Mouse (Mus musculus) embryonic facial prominence, embryonic 14.5 days (tissue): ENCODE measurements at regions not wholly inside any gene's neighbourhood (a gene's known extent, or its start where the extent isn't known, plus 50 kb on each side); places are given as distances from the start of the nearest gene placed in this dataset.
A peak's percentile ranks its signal among the peaks of the same experiment; 100 is the strongest.

Experiments
- ATAC-seq: fragments of 200-750 bp; cut with Nextera tagmentation; 2 replicates; pipeline ENCODE4 v1.8.0; 2017; ENCODE audit warnings: low read depth, moderate number of reproducible peaks, moderate TSS enrichment
- DNase-seq: peaks from one replicate; pipeline ENCODE4 v3.0.0-alpha.2; 2015; ENCODE audit warnings: low spot score
- H3K27ac ChIP-seq: fragments of 300-500 bp; sonication (generic); replicated peaks from 2 replicates; pipeline ENCODE4 v1.5.1; 2014; ENCODE audit warnings: low read depth, mild to moderate bottlenecking, low read length, moderate library complexity
- H3K27me3 ChIP-seq: fragments of 300-500 bp; sonication (generic); replicated peaks from 2 replicates; pipeline ENCODE4 v1.6.1; 2014; ENCODE audit warnings: low read length; ENCODE audit not compliant: control insufficient read depth, insufficient read depth
- H3K36me3 ChIP-seq: fragments of 300-500 bp; sonication (generic); 2 replicates; pipeline ENCODE4 v1.6.1; 2014; ENCODE audit warnings: low read length, mixed read lengths; ENCODE audit not compliant: control insufficient read depth, insufficient read depth
- H3K4me1 ChIP-seq: fragments of 300-500 bp; sonication (generic); 2 replicates; pipeline ENCODE4 v1.6.1; 2014; ENCODE audit warnings: antibody characterized with exemption, low read length; ENCODE audit not compliant: control insufficient read depth, insufficient read depth
- H3K4me2 ChIP-seq: fragments of 300-500 bp; sonication (generic); 2 replicates; pipeline ENCODE4 v1.6.1; 2014; ENCODE audit warnings: low read depth, mild to moderate bottlenecking, low read length, moderate library complexity, mixed read lengths
- H3K4me3 ChIP-seq: fragments of 300-500 bp; sonication (generic); 2 replicates; pipeline ENCODE4 v1.5.1; 2014; ENCODE audit warnings: low read depth, mild to moderate bottlenecking, low read length
- H3K9ac ChIP-seq: fragments of 300-500 bp; sonication (generic); 2 replicates; pipeline ENCODE4 v1.6.1; 2014; ENCODE audit warnings: low read depth, mild to moderate bottlenecking, low read length, moderate library complexity, mixed read lengths
- H3K9me3 ChIP-seq: fragments of 300-500 bp; sonication (generic); 2 replicates; pipeline ENCODE4 v1.6.1; 2016; ENCODE audit warnings: low read length; ENCODE audit not compliant: control insufficient read depth
- WGBS: fragments of 180-500 bp; shearing (Covaris S2); extraction: QIAGEN DNeasy Blood & Tissue Kit; methylation state at CpG from one replicate; pipeline ENCODE4 v1.1.7; 2014; 5-methylcytosine and 5-hydroxymethylcytosine counted together

DNA sequence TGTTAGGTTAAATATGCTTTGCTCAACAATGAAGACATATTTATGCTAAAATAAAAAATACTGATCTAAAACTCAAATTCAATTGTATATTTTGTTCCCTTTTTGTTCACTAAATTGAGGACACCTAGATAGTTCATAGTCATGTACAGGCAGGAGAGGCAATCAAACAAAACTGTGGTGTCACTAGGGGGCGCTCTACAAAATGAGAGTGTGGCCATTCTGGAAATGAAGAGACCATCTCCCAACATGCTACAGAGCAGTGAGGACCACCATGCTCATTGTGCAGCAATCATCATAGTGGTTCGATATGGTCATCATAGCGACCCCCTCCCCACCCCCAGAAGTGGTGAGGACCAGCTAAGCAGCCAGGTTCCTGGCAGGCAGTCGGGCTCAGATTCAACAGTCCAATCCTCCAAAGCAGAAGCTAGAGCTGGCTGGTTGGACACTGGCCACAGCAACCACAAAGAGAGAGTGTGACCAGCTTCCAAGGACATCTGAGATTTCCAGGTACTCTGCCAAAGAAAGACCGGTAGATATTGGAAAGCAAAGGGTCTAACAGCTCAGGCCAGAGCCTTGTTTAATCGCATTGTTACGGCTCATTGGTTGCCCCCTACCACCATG is 155.4 kb downstream of the Tgfb2 start:
- ATAC-seq (no peak), DNase-seq (no peak)
- Histone ChIP-seq H3K27ac (no peak overlapping the region), H3K9me3 (no peaks in the 10 kb centered on the region), H3K27me3 (no peaks in the 10 kb centered on the region), H3K4me3 (no peak overlapping the region), H3K36me3 (no peaks in the 10 kb centered on the region), H3K9ac (no peak overlapping the region), H3K4me2 (no peak overlapping the region), H3K4me1 (peaks cover 4% of the 10 kb centered on the region)
- 80% methylated on average over 7 of the region's 7 CpGs for whole genome bisulfite sequencing

DNA sequence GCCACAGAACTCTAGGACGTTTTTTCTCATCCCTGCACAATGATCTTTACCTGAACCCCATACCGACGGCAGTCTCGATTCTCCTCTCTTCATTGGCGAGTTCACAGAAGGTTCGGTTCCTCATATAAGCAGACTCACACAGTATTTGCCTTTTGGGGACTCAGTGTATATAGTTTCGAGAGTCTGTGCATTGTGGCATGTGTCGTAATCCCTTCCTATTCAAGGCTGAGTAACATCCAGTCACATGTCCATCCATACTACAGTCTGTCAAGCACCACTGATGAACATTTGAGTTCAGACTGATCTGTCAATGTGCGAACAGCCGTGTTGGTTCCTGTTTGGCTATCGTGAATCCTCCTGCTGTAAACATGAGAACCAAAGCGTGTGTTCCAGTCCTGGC is 156.6 kb downstream of the Tgfb2 start:
- no peak overlapping the region for H3K4me2 ChIP-seq
- no peak overlapping the region for H3K4me3 ChIP-seq
- no peaks in the 10 kb centered on the region for H3K9me3 ChIP-seq
- H3K27me3 ChIP-seq, result no peaks in the 10 kb centered on the region
- H3K27ac ChIP-seq, result no peak overlapping the region
- no peak overlapping the region for H3K9ac ChIP-seq
- H3K36me3 ChIP-seq, result no peaks in the 10 kb centered on the region
- ATAC-seq (no peak), DNase-seq (no peak)
- WGBS, result 88% methylated on average over 12 of the region's 12 CpGs
- H3K4me1 ChIP-seq, result peaks cover 4% of the 10 kb centered on the region

DNA sequence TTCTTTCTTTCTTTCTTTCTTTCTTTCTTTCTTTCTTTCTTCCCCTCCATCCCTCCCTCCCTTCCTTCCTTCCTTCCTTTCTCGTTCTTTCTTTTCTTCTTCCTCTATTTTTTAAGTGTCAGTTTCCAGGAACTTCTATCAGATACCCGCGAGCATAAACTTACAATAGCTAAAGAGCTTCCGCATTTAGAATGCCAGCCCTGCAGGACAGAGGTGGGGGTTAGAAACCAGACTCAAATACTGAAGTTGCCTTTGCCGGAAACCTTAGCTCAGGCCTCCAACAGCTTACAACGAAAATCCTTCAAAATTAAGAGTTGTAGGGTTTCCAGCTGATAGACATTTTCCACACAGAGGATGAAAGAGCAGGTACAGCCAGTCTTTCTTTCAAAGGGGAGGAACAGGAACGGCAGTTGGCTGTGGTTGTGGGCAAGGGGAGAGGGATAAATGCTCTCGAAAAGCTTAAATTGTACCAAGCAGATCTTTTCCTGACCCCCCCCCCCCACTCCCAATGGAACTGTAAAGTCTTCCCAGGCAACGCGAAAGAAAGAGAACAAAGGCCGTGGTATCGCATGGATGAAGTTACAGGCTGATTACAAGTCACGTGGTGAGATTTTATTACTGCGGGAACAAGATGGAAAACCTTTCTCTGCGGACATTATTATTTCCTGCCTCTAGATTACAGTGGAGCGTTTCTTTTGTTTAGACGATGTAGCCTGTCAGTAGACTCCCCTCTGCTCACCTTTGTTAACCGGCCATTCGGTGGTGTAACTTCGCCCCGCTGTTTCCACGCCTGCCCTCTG is 159.2 kb downstream of the Tgfb2 start:
- peaks cover 4% of the 10 kb centered on the region for H3K4me1 ChIP-seq
- peak; percentile 88 for ATAC-seq

DNA sequence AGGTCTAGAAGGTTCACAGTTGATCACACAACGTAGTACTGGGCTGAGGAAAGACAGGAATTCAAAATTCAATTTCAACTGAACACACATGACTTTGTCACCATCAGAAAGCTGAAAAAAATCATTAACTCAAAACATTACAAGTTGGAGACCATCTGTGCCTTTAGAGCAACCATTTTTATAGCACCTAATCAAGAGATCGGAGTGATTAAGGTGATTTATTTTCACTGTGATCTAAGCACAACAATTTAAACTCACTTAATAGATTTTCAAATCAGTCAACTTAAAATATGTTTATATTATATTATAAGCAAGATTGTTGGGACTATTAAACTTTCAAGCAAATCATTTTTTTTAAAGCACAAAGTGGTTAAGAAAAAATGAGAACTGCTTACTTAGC is 165.7 kb downstream of the Tgfb2 start:
- ATAC-seq (no peak), DNase-seq (no peak)
- WGBS, result 89% methylated on average over 2 of the region's 2 CpGs

More for the DNA sequence above, 159.2 kb downstream of the Tgfb2 start:
- Histone ChIP-seq H3K27ac (peak overlapping the region; percentile 66), H3K4me2 (peak overlapping the region; percentile 28; the same call in 1 of the 2 replicates), H3K9me3 (no peaks in the 10 kb centered on the region), H3K27me3 (no peaks in the 10 kb centered on the region), H3K36me3 (no peaks in the 10 kb centered on the region), H3K9ac (no peak overlapping the region), H3K4me3 (no peak overlapping the region)
- peak; percentile 67 for DNase-seq
- 47% methylated on average over 22 of the region's 22 CpGs for WGBS

DNA sequence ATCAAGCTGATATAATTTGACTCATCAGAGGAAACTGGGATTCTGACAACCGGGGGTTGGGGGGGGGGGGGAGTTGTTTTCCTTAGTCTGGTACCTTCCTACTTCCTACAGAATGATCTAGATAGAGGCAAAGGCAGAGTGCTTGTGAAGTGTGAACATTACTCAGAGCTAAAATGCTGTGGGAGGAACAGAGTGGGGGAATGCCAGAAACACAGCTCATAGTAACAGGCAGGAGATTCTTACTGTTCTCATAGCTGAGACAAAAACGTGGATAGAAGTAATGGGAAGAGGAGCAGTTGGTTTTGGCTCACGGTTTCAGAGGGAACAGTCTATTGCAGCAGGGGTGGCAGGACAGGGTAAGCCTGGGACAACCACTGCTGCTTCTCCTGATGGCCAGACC is 167.6 kb downstream of the Tgfb2 start:
- Histone ChIP-seq H3K9me3 (0 out of 2 replicates have a peak, but pooled peaks cover 6% of the 10 kb centered on the region), H3K4me3 (no peak overlapping the region), H3K9ac (no peak overlapping the region), H3K4me2 (no peak overlapping the region), H3K36me3 (no peaks in the 10 kb centered on the region), H3K27ac (no peak overlapping the region), H3K4me1 (no peaks in the 10 kb centered on the region), H3K27me3 (no peaks in the 10 kb centered on the region)
- DNase-seq (no peak), ATAC-seq (no peak)
- 78% methylated on average over 3 of the region's 3 CpGs for WGBS

More for the DNA sequence above, 165.7 kb downstream of the Tgfb2 start:
- Histone ChIP-seq H3K27ac (no peak overlapping the region), H3K4me1 (no peaks in the 10 kb centered on the region), H3K27me3 (no peaks in the 10 kb centered on the region), H3K9me3 (0 out of 2 replicates have a peak, but pooled peaks cover 6% of the 10 kb centered on the region), H3K9ac (no peak overlapping the region), H3K4me3 (no peak overlapping the region), H3K4me2 (no peak overlapping the region), H3K36me3 (no peaks in the 10 kb centered on the region)

DNA sequence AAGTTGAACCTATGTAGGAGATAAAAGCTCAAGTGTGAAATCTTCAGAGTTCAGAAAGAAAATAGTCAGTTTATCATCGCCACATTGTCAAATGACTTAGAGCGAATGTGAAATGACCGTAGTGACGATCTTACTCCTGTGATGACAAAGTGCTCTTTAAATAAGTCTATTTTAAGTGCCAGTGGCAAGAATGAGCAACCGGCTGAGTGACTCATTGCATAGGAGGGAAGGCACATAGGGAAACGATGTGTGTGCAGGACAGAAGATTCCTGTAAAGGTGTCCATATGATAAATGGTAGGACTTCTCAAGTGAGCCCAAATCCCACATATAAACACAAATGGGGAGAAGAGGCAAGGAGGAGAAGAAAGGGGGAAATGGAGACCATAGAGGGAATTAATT is 189.8 kb downstream of the Tgfb2 start:
- H3K4me1 ChIP-seq, result no peaks in the 10 kb centered on the region
- no peak for DNase-seq

DNA sequence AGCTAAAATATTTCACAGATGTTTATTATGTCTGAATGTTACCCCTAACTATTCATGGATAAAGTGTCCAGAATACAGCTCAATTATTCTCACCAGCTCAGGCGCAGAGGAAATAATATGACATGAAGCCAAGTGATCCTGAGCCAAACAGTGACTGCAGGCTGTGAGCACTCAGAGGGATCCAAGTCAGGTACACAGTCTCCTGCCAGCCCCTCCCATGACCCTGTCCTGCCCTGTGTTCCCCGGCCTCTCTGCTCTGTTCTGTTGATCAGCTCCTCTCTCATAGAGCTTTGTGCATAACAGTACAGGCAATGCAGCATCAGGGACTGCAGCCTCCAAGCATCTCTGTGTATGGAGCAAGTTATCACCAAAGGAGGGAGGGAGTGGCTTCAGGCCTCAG is 190.7 kb downstream of the Tgfb2 start:
- H3K9me3 ChIP-seq, result no peaks in the 10 kb centered on the region
- DNase-seq (no peak), ATAC-seq (no peak)
- no peak overlapping the region for H3K9ac ChIP-seq
- no peaks in the 10 kb centered on the region for H3K27me3 ChIP-seq
- no peaks in the 10 kb centered on the region for H3K36me3 ChIP-seq
- no peaks in the 10 kb centered on the region for H3K4me1 ChIP-seq
- H3K27ac ChIP-seq, result no peak overlapping the region
- 41% methylated on average over 2 of the region's 2 CpGs for WGBS
- no peak overlapping the region for H3K4me3 ChIP-seq
- H3K4me2 ChIP-seq, result no peak overlapping the region

More for the DNA sequence above, 189.8 kb downstream of the Tgfb2 start:
- Histone ChIP-seq H3K9me3 (no peaks in the 10 kb centered on the region), H3K4me3 (no peak overlapping the region), H3K27me3 (no peaks in the 10 kb centered on the region), H3K36me3 (no peaks in the 10 kb centered on the region), H3K4me2 (no peak overlapping the region), H3K9ac (no peak overlapping the region), H3K27ac (no peak overlapping the region)
- no peak for ATAC-seq
- WGBS, result 89% methylated on average over 6 of the region's 6 CpGs

DNA sequence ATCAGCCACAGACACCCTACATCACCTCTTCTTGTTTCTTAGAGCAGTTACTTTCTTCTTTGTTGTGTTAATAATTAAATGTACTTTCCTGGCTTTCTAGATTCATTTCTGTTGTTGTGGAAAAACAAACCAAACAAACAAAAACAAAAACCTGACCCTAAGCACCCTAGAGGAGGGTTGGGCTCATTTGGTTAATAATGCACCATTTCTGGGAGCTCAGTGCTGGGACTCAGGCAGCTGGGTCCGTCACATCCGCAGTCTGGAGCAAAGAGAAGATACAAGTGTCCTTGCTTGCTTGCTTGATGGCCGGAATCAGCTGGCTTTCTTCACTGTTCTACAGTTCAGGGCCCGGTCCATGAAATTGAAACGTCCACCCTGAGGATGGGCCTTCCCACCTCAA is 191.9 kb downstream of the Tgfb2 start:
- no peak overlapping the region for H3K4me3 ChIP-seq
- no peak overlapping the region for H3K9ac ChIP-seq
- H3K27ac ChIP-seq, result no peak overlapping the region
- H3K9me3 ChIP-seq, result no peaks in the 10 kb centered on the region
- H3K27me3 ChIP-seq, result no peaks in the 10 kb centered on the region
- H3K36me3 ChIP-seq, result no peaks in the 10 kb centered on the region
- no peak for DNase-seq
- no peaks in the 10 kb centered on the region for H3K4me1 ChIP-seq
- WGBS, result 73% methylated on average over 5 of the region's 5 CpGs
- no peak overlapping the region for H3K4me2 ChIP-seq
- ATAC-seq, result no peak

DNA sequence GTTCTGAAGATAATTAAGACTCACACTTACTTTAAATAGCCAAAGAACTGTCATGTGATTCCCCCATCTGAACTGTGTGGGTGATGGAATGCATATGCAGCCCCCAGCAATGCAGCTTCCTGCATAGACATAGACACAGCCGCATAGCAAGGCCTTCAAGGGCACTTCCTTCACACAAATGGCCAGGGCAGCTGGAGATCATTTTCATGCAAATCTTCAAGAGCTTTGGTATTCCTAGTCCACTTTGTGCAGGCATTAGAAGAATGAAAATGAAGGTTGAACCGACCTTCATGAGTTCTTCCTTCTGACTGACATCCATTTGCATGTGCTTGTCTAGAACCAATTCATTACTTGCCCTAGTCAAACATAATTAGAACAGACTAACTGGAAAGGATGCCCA is 195.3 kb downstream of the Tgfb2 start:
- no peak for DNase-seq
- no peaks in the 10 kb centered on the region for H3K36me3 ChIP-seq

More for the DNA sequence above, 195.3 kb downstream of the Tgfb2 start:
- H3K27ac ChIP-seq, result no peak overlapping the region
- H3K9me3 ChIP-seq, result no peaks in the 10 kb centered on the region
- H3K4me1 ChIP-seq, result peaks cover 10% of the 10 kb centered on the region
- no peak for ATAC-seq
- no peak overlapping the region for H3K9ac ChIP-seq
- H3K4me3 ChIP-seq, result no peak overlapping the region
- WGBS, result 48% methylated on average over 2 of the region's 2 CpGs
- no peaks in the 10 kb centered on the region for H3K27me3 ChIP-seq
- H3K4me2 ChIP-seq, result no peak overlapping the region
